Mouse (Mus musculus): Measurements from ENCODE around the gene Enpp4. TPM values are rescaled to one million over a fixed set of nuclear protein-coding genes. Genes with fewer than 3 reads are reported as not detected.

Enpp4 gene
- polyA plus RNA-seq, 1 experiment from 2014 or later, result 4.5 TPM

- no peaks in the 10 kb centered on the region for H3K4me1 ChIP-seq (replicated peaks; ENCODE audit: control insufficient read depth, insufficient read depth, low read length)
- H3K9me3 ChIP-seq (ENCODE audit: control insufficient read depth, low read length), result no peaks in the 10 kb centered on the region
- H3K27me3 ChIP-seq (ENCODE audit: control insufficient read depth, insufficient read depth, low read length), result no peaks in the 10 kb centered on the region
- WGBS, result 84% methylated on average over 8 of the region's 8 CpGs
- no peak for DNase-seq (ENCODE audit: low spot score)
- H3K9ac ChIP-seq (ENCODE audit: low read length), result no peak overlapping the region
- H3K4me3 ChIP-seq (ENCODE audit: low read depth, low read length), result no peak overlapping the region
- no peak overlapping the region for H3K4me2 ChIP-seq (ENCODE audit: low read depth, low read length, severe bottlenecking)
- no peak overlapping the region for H3K27ac ChIP-seq (ENCODE audit: low read depth, low read length)
- no peak for ATAC-seq (replicated peaks; ENCODE audit: low FRiP score)
- H3K36me3 ChIP-seq (ENCODE audit: control insufficient read depth, insufficient read depth, low read length), result no peaks in the 10 kb centered on the region
These were observed 30.4 kb upstream of the Enpp4 start for GRCm38 (mm10) chr17:44136018-44136417.

GRCm38 (mm10) chr17:44134545-44134944 lies 28.9 kb upstream of the Enpp4 start:
- 76% methylated on average over 9 of the region's 9 CpGs for WGBS
- DNase-seq (ENCODE audit: low spot score) (no peak), ATAC-seq (replicated peaks; ENCODE audit: low FRiP score) (no peak)
- Histone ChIP-seq H3K4me3 (ENCODE audit: low read depth, low read length) (no peak overlapping the region), H3K4me1 (replicated peaks; ENCODE audit: control insufficient read depth, insufficient read depth, low read length) (no peaks in the 10 kb centered on the region), H3K9me3 (ENCODE audit: control insufficient read depth, low read length) (no peaks in the 10 kb centered on the region), H3K27ac (ENCODE audit: low read depth, low read length) (no peak overlapping the region), H3K36me3 (ENCODE audit: control insufficient read depth, insufficient read depth, low read length) (no peaks in the 10 kb centered on the region), H3K27me3 (ENCODE audit: control insufficient read depth, insufficient read depth, low read length) (no peaks in the 10 kb centered on the region), H3K4me2 (ENCODE audit: low read depth, low read length, severe bottlenecking) (no peak overlapping the region), H3K9ac (ENCODE audit: low read length) (no peak overlapping the region)

GRCm38 (mm10) chr17:44134106-44134505 lies 28.5 kb upstream of the Enpp4 start:
- Histone ChIP-seq H3K4me2 (ENCODE audit: low read depth, low read length, severe bottlenecking) (no peak overlapping the region), H3K9me3 (ENCODE audit: control insufficient read depth, low read length) (no peaks in the 10 kb centered on the region), H3K36me3 (ENCODE audit: control insufficient read depth, insufficient read depth, low read length) (no peaks in the 10 kb centered on the region), H3K27me3 (ENCODE audit: control insufficient read depth, insufficient read depth, low read length) (no peaks in the 10 kb centered on the region), H3K27ac (ENCODE audit: low read depth, low read length) (no peak overlapping the region), H3K4me3 (ENCODE audit: low read depth, low read length) (no peak overlapping the region), H3K4me1 (replicated peaks; ENCODE audit: control insufficient read depth, insufficient read depth, low read length) (no peaks in the 10 kb centered on the region), H3K9ac (ENCODE audit: low read length) (no peak overlapping the region)
- WGBS, result 81% methylated on average over 6 of the region's 6 CpGs
- ATAC-seq (replicated peaks; ENCODE audit: low FRiP score) (no peak), DNase-seq (ENCODE audit: low spot score) (no peak)

GRCm38 (mm10) chr17:44130429-44130828 lies 24.8 kb upstream of the Enpp4 start:
- 14% methylated on average over 7 of the region's 7 CpGs for WGBS
- Histone ChIP-seq H3K4me3 (ENCODE audit: low read depth, low read length) (no peak overlapping the region), H3K27me3 (ENCODE audit: control insufficient read depth, insufficient read depth, low read length) (no peaks in the 10 kb centered on the region), H3K27ac (ENCODE audit: low read depth, low read length) (no peak overlapping the region), H3K4me2 (ENCODE audit: low read depth, low read length, severe bottlenecking) (no peak overlapping the region), H3K4me1 (replicated peaks; ENCODE audit: control insufficient read depth, insufficient read depth, low read length) (no peaks in the 10 kb centered on the region), H3K9ac (ENCODE audit: low read length) (no peak overlapping the region), H3K9me3 (ENCODE audit: control insufficient read depth, low read length) (no peaks in the 10 kb centered on the region; the same call in 1 of the 2 replicates), H3K36me3 (ENCODE audit: control insufficient read depth, insufficient read depth, low read length) (no peaks in the 10 kb centered on the region)
- DNase-seq (ENCODE audit: low spot score) (peak; percentile 82), ATAC-seq (replicated peaks; ENCODE audit: low FRiP score) (no peak)

GRCm38 (mm10) chr17:44129092-44129750 lies 23.6 kb upstream of the Enpp4 start:
- H3K4me2 ChIP-seq (ENCODE audit: low read depth, low read length, severe bottlenecking), result no peak overlapping the region
- 91% methylated on average over 13 of the region's 13 CpGs for WGBS
- DNase-seq (ENCODE audit: low spot score) (no peak), ATAC-seq (replicated peaks; ENCODE audit: low FRiP score) (no peak)
- no peak overlapping the region for H3K27ac ChIP-seq (ENCODE audit: low read depth, low read length)
- no peaks in the 10 kb centered on the region for H3K27me3 ChIP-seq (ENCODE audit: control insufficient read depth, insufficient read depth, low read length)
- no peak overlapping the region for H3K9ac ChIP-seq (ENCODE audit: low read length)
- no peaks in the 10 kb centered on the region; the same call in 1 of the 2 replicates for H3K9me3 ChIP-seq (ENCODE audit: control insufficient read depth, low read length)
- H3K4me3 ChIP-seq (ENCODE audit: low read depth, low read length), result no peak overlapping the region
- no peaks in the 10 kb centered on the region for H3K4me1 ChIP-seq (replicated peaks; ENCODE audit: control insufficient read depth, insufficient read depth, low read length)
- no peaks in the 10 kb centered on the region for H3K36me3 ChIP-seq (ENCODE audit: control insufficient read depth, insufficient read depth, low read length)

- no peak overlapping the region for H3K9ac ChIP-seq (ENCODE audit: low read length)
- no peak overlapping the region for H3K27ac ChIP-seq (ENCODE audit: low read depth, low read length)
- no peak overlapping the region for H3K4me3 ChIP-seq (ENCODE audit: low read depth, low read length)
- no peak for DNase-seq (ENCODE audit: low spot score)
- no peaks in the 10 kb centered on the region for H3K27me3 ChIP-seq (ENCODE audit: control insufficient read depth, insufficient read depth, low read length)
- 78% methylated on average over 12 of the region's 12 CpGs for WGBS
- H3K9me3 ChIP-seq (ENCODE audit: control insufficient read depth, low read length), result no peaks in the 10 kb centered on the region
- no peaks in the 10 kb centered on the region for H3K36me3 ChIP-seq (ENCODE audit: control insufficient read depth, insufficient read depth, low read length)
- no peaks in the 10 kb centered on the region for H3K4me1 ChIP-seq (replicated peaks; ENCODE audit: control insufficient read depth, insufficient read depth, low read length)
- no peak overlapping the region for H3K4me2 ChIP-seq (ENCODE audit: low read depth, low read length, severe bottlenecking)
- ATAC-seq (replicated peaks; ENCODE audit: low FRiP score), result no peak
These were observed 15.9 kb upstream of the Enpp4 start for GRCm38 (mm10) chr17:44121366-44122100.

- H3K4me1 ChIP-seq (replicated peaks; ENCODE audit: control insufficient read depth, insufficient read depth, low read length), result no peaks in the 10 kb centered on the region
- no peak overlapping the region for H3K4me2 ChIP-seq (ENCODE audit: low read depth, low read length, severe bottlenecking)
- WGBS, result 79% methylated on average over 4 of the region's 4 CpGs
- DNase-seq (ENCODE audit: low spot score), result no peak
- H3K36me3 ChIP-seq (ENCODE audit: control insufficient read depth, insufficient read depth, low read length), result no peaks in the 10 kb centered on the region
- no peak overlapping the region for H3K9ac ChIP-seq (ENCODE audit: low read length)
- no peaks in the 10 kb centered on the region for H3K9me3 ChIP-seq (ENCODE audit: control insufficient read depth, low read length)
- H3K27ac ChIP-seq (ENCODE audit: low read depth, low read length), result no peak overlapping the region
- no peak for ATAC-seq (replicated peaks; ENCODE audit: low FRiP score)
- H3K4me3 ChIP-seq (ENCODE audit: low read depth, low read length), result no peak overlapping the region
- H3K27me3 ChIP-seq (ENCODE audit: control insufficient read depth, insufficient read depth, low read length), result no peaks in the 10 kb centered on the region
These were observed 12.6 kb upstream of the Enpp4 start for GRCm38 (mm10) chr17:44118231-44118630.

GRCm38 (mm10) chr17:44117721-44118120 lies 12.1 kb upstream of the Enpp4 start:
- Histone ChIP-seq H3K4me2 (ENCODE audit: low read depth, low read length, severe bottlenecking) (no peak overlapping the region), H3K4me1 (replicated peaks; ENCODE audit: control insufficient read depth, insufficient read depth, low read length) (no peaks in the 10 kb centered on the region), H3K4me3 (ENCODE audit: low read depth, low read length) (no peak overlapping the region), H3K27me3 (ENCODE audit: control insufficient read depth, insufficient read depth, low read length) (no peaks in the 10 kb centered on the region), H3K27ac (ENCODE audit: low read depth, low read length) (no peak overlapping the region), H3K36me3 (ENCODE audit: control insufficient read depth, insufficient read depth, low read length) (no peaks in the 10 kb centered on the region), H3K9me3 (ENCODE audit: control insufficient read depth, low read length) (no peaks in the 10 kb centered on the region), H3K9ac (ENCODE audit: low read length) (no peak overlapping the region)
- DNase-seq (ENCODE audit: low spot score) (no peak), ATAC-seq (replicated peaks; ENCODE audit: low FRiP score) (no peak)
- WGBS, result 81% methylated on average over 2 of the region's 2 CpGs

GRCm38 (mm10) chr17:44116584-44116983 lies 11.0 kb upstream of the Enpp4 start:
- Histone ChIP-seq H3K4me1 (replicated peaks; ENCODE audit: control insufficient read depth, insufficient read depth, low read length) (no peaks in the 10 kb centered on the region), H3K9ac (ENCODE audit: low read length) (no peak overlapping the region), H3K36me3 (ENCODE audit: control insufficient read depth, insufficient read depth, low read length) (no peaks in the 10 kb centered on the region), H3K27me3 (ENCODE audit: control insufficient read depth, insufficient read depth, low read length) (no peaks in the 10 kb centered on the region), H3K4me2 (ENCODE audit: low read depth, low read length, severe bottlenecking) (no peak overlapping the region), H3K27ac (ENCODE audit: low read depth, low read length) (no peak overlapping the region), H3K4me3 (ENCODE audit: low read depth, low read length) (no peak overlapping the region), H3K9me3 (ENCODE audit: control insufficient read depth, low read length) (no peaks in the 10 kb centered on the region)
- ATAC-seq (replicated peaks; ENCODE audit: low FRiP score), result no peak
- 78% methylated on average over 2 of the region's 2 CpGs for WGBS
- DNase-seq (ENCODE audit: low spot score), result no peak

Measured in forebrain, embryonic 11.5 days (tissue).